Mouse (Mus musculus): ENCODE data around the gene Axin2.

- TF ChIP-seq CTCF (IDR thresholded peaks at IDR 0.05; ENCODE audit: borderline replicate concordance, insufficient read depth, low read length): no peak
- TF ChIP-seq POLR2A (IDR thresholded peaks at IDR 0.05; ENCODE audit: low read depth, low read length): no peak
Measured at GRCm38 (mm10) chr11:108910903-108911302, 9.2 kb upstream of the Axin2 start.

All from embryonic fibroblast, embryonic 13.5 days (primary cell).